Mouse (Mus musculus) cerebellum, postnatal 4 days (tissue): Measurements from ENCODE around the gene Usp16.
"Not testable (repeated sequence)": the region's sequence is repeated elsewhere in the genome, so short reads cannot be mapped to it uniquely, and the experiment has no call there.

Experiments
- DNase-seq, 2 experiments: peaks; one replicate each; pipeline ENCODE4 v3.0.0; 2022; ENCODE audit warnings: low spot score in 2 of 2, mixed read lengths in 1 of 2

The Usp16 gene

GRCm38 (mm10) chr16:87486739-87487138 lies 32.2 kb downstream of the Usp16 start:
- DNase-seq: no peak

GRCm38 (mm10) chr16:87488605-87489004 lies 34.1 kb downstream of the Usp16 start:
- DNase-seq: no peak

GRCm38 (mm10) chr16:87492191-87492792 lies 37.8 kb downstream of the Usp16 start:
- DNase-seq: not testable (repeated sequence)

- DNase-seq: peak in 1 of 2 experiments; percentile 30
Observed at GRCm38 (mm10) chr16:87494955-87495655, 40.6 kb downstream of the Usp16 start.

GRCm38 (mm10) chr16:87495716-87496447 lies 41.4 kb downstream of the Usp16 start, which contains the start of gene Cct8:
Gene Cct8 (minus strand): TSS chr16:87495873.
- DNase-seq: peak; percentile 91 to 94

- no peak for DNase-seq
Observed at GRCm38 (mm10) chr16:87496728-87497127, 42.2 kb downstream of the Usp16 start.

- no peak for DNase-seq
Observed at GRCm38 (mm10) chr16:87497171-87497570, 42.7 kb downstream of the Usp16 start.

GRCm38 (mm10) chr16:87499556-87499955 lies 45.1 kb downstream of the Usp16 start:
- DNase-seq: no peak

- no peak for DNase-seq
Observed at GRCm38 (mm10) chr16:87501304-87502078, 47.0 kb downstream of the Usp16 start.

- no peak for DNase-seq
Observed at GRCm38 (mm10) chr16:87511706-87512105, 57.2 kb downstream of the Usp16 start.

- no peak for DNase-seq
Observed at GRCm38 (mm10) chr16:87512331-87512730, 57.8 kb downstream of the Usp16 start.

GRCm38 (mm10) chr16:87524228-87524627 lies 69.7 kb downstream of the Usp16 start:
- DNase-seq: no peak

- no peak for DNase-seq
Observed at GRCm38 (mm10) chr16:87527553-87528249, 73.2 kb downstream of the Usp16 start.

GRCm38 (mm10) chr16:87528755-87529154 lies 74.3 kb downstream of the Usp16 start:
- DNase-seq: no peak
